Mouse (Mus musculus) spleen, adult 12 weeks (tissue): Measurements from ENCODE around the gene Pi4k2b.
"Not testable (repeated sequence)": the region's sequence is repeated elsewhere in the genome, so short reads cannot be mapped to it uniquely, and the experiment has no call there.

Source experiments
- DNase-seq: peaks from one replicate; pipeline ENCODE4 v3.0.0; 2022; ENCODE audit warnings: low spot score

Pi4k2b gene

GRCm38 (mm10) chr5:52741391-52742111, at the start of gene Pi4k2b:
TSS of gene Pi4k2b (plus strand) at chr5:52741574.
- peak; percentile 84 for DNase-seq

GRCm38 (mm10) chr5:52697291-52697690, 44.1 kb upstream of the Pi4k2b start:
- no peak for DNase-seq

- DNase-seq: not testable (repeated sequence)
Measured at GRCm38 (mm10) chr5:52697882-52698440, 43.4 kb upstream of the Pi4k2b start.

- no peak for DNase-seq
Measured at GRCm38 (mm10) chr5:52704562-52704961, 36.8 kb upstream of the Pi4k2b start.

GRCm38 (mm10) chr5:52712704-52713103, 28.7 kb upstream of the Pi4k2b start:
- peak; percentile 42 for DNase-seq

- no peak for DNase-seq
Measured at GRCm38 (mm10) chr5:52716742-52717448, 24.5 kb upstream of the Pi4k2b start.

- DNase-seq: no peak
Measured at GRCm38 (mm10) chr5:52721003-52721402, 20.4 kb upstream of the Pi4k2b start.

- no peak for DNase-seq
Measured at GRCm38 (mm10) chr5:52727747-52728146, 13.6 kb upstream of the Pi4k2b start.

- DNase-seq: no peak
Measured at GRCm38 (mm10) chr5:52732811-52733210, 8.6 kb upstream of the Pi4k2b start.

- DNase-seq: no peak
Measured at GRCm38 (mm10) chr5:52736046-52736445, 5.3 kb upstream of the Pi4k2b start.

- DNase-seq: peak; percentile 60
Measured at GRCm38 (mm10) chr5:52742112-52742813, 889 bp downstream of the Pi4k2b start.

GRCm38 (mm10) chr5:52743231-52743630, 1.9 kb downstream of the Pi4k2b start:
- DNase-seq: no peak

- no peak for DNase-seq
Measured at GRCm38 (mm10) chr5:52746920-52747319, 5.5 kb downstream of the Pi4k2b start.

GRCm38 (mm10) chr5:52748732-52749131, 7.4 kb downstream of the Pi4k2b start:
- DNase-seq: no peak

- DNase-seq: no peak
Measured at GRCm38 (mm10) chr5:52753146-52753545, 11.8 kb downstream of the Pi4k2b start.

GRCm38 (mm10) chr5:52754196-52754595, 12.8 kb downstream of the Pi4k2b start:
- DNase-seq: no peak

- no peak for DNase-seq
Measured at GRCm38 (mm10) chr5:52755337-52755736, 14.0 kb downstream of the Pi4k2b start.

- DNase-seq: no peak
Measured at GRCm38 (mm10) chr5:52755989-52756388, 14.6 kb downstream of the Pi4k2b start.

- DNase-seq: no peak
Measured at GRCm38 (mm10) chr5:52762586-52762985, 21.2 kb downstream of the Pi4k2b start.

GRCm38 (mm10) chr5:52774267-52774666, 32.9 kb downstream of the Pi4k2b start:
- no peak for DNase-seq

GRCm38 (mm10) chr5:52775237-52775636, 33.9 kb downstream of the Pi4k2b start, which contains the start of gene Zcchc4:
TSS of gene Zcchc4 (plus strand) at chr5:52775409.
- no peak for DNase-seq
